Mouse (Mus musculus) urinary bladder, postnatal 25 days (tissue): ENCODE measurements around the gene Donson.

Experiments used
- DNase-seq: peaks from one replicate; pipeline ENCODE4 v3.0.0; 2022; ENCODE audit warnings: low spot score

Gene Donson

DNA sequence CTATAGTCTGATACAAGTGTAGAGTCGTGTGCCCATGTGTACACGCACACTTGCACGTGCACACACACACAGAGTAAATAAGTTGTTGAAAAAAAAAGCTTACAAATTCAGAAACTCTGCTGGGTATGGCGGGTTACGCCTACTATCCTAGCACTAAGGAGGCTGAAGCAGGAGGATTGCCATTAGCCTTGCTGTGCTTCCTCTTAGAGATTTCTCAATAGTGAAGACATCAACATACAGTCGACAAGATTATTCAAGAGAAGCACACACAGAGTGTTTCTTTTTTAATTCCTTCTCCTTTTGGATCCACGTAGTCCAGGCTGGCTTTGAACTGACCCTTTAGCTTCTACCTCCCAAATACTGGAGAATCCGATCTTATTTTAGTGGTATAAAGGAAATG, 48.4 kb downstream of the Donson start:
- DNase-seq, result no peak

DNA sequence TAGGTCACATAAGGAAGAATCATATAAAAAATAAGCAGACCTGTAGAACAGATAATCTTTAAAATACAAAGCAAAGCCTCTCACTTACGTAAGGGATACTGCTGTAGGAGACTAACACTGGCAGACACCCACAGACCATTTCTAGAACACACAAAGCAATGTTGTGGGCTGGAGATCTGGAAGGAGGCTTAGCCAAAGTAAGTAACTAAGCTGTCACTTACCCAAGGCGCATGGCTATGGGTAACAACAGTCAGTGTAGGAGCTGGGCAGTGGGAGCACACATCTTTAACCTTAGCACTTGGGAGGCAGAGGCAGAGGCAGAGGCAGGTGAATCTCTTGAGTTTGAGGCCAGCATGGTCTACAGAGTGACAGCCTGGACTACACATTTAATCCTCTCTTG, 48.9 kb downstream of the Donson start:
- DNase-seq, result no peak

DNA sequence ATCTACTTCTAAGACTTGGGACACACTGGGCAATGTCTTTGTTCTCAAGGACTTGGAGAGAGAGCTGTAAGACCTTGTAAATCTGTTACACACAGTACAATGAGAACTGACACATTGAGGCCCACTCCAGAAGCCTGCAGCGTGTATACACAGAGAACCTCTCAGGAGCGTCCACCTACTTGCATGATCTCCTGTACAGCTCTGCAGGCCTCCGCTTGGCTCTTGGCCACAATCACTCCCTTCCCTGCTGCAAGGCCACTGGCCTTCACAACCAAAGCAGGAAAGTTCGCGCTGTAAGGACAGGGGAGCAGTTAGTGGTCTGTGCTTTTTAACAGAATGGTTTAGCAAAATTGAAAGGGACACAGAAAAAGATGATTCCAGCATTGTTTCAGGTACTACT, 49.4 kb downstream of the Donson start:
- no peak for DNase-seq

- DNase-seq, result no peak
These were observed 54.9 kb downstream of the Donson start for GRCm38 (mm10) chr16:91633641-91634040.

DNA sequence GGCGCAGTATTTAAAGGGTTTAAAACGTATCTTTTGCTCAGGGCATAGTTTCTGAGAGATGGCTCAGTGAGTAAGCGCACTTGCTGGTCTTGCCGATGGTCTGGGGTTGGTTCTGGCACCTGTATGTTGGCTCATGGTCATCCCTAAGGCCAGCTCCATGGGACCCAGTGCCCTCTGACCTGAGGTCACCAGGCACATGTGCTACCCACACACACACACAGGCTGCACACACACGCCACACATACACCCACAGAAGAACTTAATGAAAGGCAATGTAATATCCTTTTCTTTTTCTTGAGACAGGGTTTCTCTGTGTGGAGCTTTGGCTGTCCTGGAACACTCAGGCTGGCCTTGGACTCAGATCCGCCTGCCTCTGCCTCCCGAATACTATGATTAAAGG, 55.6 kb downstream of the Donson start:
- DNase-seq, result no peak

GRCm38 (mm10) chr16:91632439-91632838, 56.1 kb downstream of the Donson start:
- no peak for DNase-seq

- no peak for DNase-seq
These were observed 58.0 kb downstream of the Donson start for GRCm38 (mm10) chr16:91630584-91630983.

DNA sequence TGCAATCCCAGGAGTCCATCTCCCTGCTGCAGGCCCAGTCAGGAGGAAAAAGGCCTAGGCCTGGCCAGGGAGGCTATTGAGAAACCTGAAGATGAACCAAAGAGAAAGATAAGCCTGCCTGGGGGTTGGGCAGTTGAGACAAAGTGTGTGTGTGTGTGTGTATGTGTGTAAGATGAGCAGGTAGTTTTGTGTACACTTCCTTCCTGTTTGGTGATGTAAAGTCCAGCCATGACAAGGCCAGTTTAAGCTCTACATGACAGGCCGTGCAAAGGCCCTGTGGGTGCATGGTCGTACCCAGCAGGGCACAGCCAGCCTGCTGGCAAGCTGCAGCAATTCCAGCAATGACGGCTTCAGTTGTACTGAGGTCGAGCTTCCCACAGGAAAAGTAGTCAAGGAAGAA, 58.8 kb downstream of the Donson start:
- no peak for DNase-seq

GRCm38 (mm10) chr16:91628673-91629072, 59.9 kb downstream of the Donson start:
- no peak for DNase-seq

GRCm38 (mm10) chr16:91627831-91628230, 60.7 kb downstream of the Donson start:
- DNase-seq, result no peak
